Mouse (Mus musculus) cerebellum, adult 11-12 months (tissue): Measurements from ENCODE around the gene Zbtb38.

Source experiments
- DNase-seq: peaks from one replicate; pipeline ENCODE4 v3.0.0; 2022

Gene Zbtb38

DNA sequence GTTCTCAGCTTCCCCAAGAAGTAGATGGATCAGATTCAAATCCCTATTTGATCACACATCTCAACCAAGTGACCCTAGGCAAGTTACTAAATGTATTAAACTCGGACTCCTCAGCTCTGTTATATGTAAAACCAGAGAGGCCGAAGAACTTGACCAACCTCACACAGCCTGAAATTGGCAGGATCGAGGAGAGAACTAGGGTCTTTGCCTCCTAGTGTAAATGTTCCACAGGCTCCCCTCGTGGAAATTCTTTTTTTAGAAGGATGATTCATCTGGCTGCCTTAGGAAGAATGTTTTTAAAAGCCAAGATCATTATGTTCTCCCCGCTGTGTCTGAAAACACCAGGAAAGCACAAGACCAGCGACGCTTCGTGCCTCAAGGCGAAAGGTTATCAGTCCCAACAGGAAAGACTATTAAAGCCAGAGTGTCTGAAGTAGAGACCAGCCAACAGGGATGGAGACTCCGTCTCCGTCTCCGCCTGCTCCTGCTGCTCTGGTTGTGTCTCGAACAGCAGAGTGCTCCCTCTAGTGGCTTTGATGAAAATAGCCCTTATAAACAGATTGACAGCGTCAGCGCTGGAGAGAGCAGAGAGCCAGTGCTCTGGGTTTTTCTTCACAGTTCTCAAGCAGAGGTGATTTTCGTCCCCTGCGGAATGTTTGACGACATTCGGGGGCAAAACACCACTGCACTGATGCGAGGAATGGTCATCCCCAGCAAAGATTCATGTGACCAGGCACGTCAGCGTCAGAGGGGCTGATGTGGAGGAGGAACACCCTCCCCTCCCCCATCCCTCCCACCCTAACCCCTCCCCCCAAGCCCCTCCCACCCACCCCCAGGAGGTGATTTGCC is 6.3 kb upstream of the Zbtb38 start:
- DNase-seq: peak; percentile 81

DNA sequence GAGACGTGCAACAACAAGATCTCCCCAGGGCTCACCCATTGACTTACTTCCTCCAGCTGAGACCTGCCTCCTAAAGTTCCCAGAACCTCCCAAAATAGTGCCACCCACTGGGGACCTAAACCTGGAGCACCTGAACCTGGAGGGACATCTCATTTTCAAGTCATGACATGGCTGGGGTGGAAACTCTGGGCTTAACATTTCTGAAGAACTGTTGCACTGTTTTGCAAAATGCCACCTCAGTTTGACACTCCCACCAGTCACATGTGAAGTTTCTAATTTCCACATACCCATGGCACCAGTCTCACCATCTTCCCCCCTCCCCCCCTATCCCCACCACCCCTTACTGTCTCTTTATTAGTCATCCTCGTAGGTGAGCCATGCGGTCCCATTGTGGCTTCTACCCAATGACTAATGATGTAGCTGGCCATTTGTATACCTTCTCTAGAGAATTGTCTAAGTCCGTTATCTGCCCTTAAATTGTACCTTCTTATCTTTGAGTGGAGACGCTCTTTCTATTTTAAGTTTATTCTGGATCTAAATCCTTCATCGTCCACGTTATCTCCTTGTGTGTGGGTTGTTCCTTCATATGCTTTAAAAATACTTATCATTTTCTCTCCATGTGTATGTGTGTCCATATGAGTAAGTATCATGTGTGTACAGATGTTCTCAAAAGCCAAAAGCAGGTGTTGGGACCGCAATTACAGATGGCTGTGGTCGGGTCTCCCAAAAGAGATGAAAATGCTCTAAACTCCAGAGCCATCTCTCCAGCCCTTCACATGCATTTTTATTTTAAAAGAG is 4.2 kb upstream of the Zbtb38 start:
- no peak for DNase-seq

DNA sequence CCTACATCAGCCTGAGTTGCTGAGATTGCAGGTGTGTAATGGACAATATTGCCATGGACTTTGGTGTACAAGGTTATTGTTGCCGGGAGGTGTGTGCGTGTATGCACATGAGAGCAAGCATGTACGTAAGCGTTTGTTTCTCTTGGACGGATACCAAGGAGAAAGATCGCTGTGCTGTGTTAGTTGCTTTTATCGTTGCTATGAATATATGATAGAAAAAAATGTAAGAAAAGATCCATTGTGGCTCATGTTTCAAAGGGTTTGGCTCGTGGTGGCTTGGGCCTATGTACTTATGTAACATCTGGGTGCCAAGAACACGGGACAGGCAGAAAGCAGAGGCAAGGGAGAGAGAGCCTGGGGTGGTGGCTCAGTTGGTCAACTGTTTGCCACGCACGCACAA is 3.1 kb upstream of the Zbtb38 start:
- no peak for DNase-seq

- no peak for DNase-seq
Observed at GRCm38 (mm10) chr9:96754625-96754969, 2.0 kb upstream of the Zbtb38 start.

GRCm38 (mm10) chr9:96753921-96754624 is 1.4 kb upstream of the Zbtb38 start:
- DNase-seq: no peak

DNA sequence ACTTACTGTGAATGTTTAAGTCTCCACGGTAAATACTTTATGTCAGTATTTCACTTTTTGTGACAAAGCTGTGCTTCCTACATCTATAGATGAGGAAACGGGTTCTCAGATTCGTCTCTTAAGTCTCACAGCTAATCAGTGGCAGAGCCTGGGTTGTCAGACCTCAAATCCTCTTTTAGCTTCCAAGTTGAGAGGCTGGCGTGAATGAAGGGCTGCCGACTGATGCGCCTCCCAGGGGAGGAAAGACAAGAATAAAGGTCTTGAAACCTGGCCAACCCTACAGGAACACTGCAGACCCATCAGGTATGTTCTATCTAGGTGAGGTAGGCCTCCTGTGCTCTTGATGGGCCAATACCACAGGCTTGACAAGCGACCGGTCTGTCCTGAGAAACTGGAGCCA is 761 bp upstream of the Zbtb38 start:
- no peak for DNase-seq

GRCm38 (mm10) chr9:96751821-96752602 is 619 bp downstream of the Zbtb38 start:
- no peak for DNase-seq

DNA sequence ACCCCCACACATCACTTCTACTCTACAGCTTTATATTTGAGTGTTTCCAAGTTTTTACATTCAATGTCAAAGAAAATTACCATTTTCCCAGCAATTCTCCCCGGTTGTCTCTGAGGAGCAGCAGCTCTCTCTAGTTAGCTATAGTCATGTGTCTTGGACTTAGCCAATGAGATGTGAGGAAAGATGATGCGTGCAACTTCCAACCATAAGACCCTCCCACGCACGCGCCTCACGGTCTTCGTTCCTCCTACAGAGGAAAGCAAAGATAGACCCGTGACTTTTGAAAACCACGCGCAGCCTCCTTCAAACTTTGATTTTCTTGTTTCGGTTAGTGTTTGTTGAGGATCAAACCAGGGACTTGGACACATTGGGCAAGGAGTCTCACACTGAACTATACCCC is 2.0 kb downstream of the Zbtb38 start:
- no peak for DNase-seq

GRCm38 (mm10) chr9:96746527-96746926 is 6.1 kb downstream of the Zbtb38 start:
- no peak for DNase-seq

DNA sequence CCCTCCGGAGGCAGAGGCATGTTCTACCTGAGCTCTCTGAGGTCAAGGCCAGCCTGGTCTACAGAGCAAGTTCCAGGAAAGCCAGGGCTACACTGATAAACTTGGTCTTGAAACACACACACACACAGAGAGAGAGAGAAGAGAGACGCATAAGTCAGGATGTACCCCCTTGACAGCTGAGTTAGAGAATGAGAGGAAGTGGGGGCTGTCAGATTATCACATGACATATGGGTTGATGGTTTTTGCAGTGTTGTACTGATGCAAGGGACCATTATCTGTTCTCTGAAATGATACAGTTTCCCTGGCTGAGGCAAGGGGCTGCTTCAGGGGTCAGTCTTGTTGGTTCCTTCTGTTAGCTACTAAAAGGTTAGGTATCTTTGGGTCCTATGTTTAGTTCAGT is 7.7 kb downstream of the Zbtb38 start:
- DNase-seq: no peak

DNA sequence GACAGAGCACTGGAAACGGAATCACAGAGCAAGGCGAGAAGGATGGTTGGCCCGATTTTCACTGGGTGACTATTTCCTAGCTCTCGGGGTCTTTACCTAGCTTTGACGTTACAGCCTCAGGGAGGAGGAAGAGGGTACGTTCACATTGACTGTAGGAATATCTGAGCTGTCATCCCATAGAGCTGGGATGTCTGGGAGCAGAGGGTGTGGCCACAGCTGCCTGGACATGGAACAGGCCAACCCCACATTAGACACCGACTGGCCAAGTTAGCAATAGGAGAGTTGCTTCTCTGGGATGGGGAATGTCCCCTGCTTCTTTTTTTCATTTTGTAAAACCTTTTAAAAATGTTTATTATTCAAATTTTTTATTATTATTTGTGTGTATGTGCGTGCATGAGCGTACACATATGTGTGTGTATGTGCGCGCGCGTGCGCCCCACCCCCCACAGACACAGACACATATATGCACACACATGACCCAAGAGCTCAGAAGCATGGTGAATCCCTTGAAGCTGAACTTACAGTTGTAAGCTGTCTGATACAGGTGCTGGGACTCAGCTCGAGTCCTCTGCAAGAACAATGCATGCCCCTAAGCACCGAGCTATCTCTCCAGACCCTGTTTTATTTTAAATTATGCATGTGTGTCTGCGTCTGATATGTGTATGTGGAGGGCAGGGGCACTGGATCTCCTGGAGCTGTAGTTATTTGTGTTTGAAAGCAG is 11.1 kb downstream of the Zbtb38 start:
- no peak for DNase-seq

DNA sequence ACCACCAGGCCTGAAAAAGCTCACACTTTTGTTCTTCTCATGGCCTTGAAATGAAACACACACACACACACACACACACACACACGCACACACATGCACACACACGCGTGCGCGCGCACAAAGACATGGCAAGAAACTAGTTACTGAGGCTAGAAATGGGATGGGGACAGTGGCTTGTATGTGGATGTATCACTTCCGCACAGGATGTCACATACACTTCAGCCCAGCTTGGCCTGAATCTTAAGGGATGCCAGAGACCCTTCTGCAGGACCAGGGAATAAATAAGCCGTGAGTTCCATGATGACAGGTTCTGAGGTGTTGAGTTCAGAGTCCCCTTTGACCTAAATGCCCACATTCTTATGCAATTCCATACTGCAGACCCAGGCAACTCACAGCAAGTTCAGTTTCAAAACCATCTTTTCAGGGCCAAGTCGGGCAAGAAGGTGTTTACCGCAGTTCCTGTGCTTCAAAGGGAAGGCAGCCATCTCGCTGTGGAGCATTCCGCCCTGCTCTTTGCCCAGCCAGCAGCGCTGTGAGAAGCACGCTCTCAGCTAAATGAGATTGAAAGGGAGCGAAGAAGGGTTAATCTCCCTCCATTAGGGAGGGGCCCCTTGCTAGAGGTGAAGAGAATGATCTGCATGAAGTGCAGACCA is 11.8 kb downstream of the Zbtb38 start:
- DNase-seq: no peak

- no peak for DNase-seq
Observed at GRCm38 (mm10) chr9:96739808-96740711, 12.6 kb downstream of the Zbtb38 start.

GRCm38 (mm10) chr9:96738563-96739355 is 13.9 kb downstream of the Zbtb38 start:
- no peak for DNase-seq

GRCm38 (mm10) chr9:96735946-96736345 is 16.7 kb downstream of the Zbtb38 start:
- DNase-seq: no peak

- DNase-seq: no peak
Observed at GRCm38 (mm10) chr9:96733425-96733717, 19.3 kb downstream of the Zbtb38 start.

DNA sequence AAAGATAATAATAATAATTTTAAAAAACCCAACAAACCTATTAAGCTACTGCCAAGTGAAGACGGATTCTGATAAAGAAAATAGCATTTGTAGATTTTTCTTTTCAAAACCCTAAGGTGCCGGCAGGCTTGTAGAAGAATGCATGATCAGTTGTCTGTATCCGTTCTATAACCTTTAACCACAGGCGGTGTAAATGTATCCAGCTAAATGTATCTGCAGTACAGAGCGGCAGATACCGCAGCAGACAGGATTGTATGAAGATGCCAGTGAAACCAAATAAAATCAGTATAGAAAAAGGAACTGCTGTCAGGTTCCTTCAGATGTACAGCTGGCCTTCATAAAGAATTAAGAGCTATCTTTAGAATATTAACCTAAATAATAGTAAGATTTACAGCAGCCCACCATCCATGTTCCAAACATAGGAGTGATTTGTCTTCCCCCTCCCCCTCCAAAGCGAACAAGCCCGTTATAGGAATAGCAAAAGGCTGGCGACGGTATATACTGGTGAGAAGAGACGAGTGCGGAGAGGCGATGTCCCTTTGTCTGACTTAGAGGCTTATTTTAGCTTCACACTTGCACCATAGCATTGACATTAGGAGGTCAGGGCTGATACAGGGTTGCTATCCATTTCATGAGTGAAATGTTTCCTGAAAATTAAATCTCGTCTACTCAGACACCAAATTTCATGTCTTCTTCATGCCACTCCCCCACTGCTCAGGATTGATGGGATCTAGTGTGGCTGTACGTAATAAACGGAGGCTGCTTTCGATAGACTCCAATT is 19.8 kb downstream of the Zbtb38 start:
- DNase-seq: no peak

DNA sequence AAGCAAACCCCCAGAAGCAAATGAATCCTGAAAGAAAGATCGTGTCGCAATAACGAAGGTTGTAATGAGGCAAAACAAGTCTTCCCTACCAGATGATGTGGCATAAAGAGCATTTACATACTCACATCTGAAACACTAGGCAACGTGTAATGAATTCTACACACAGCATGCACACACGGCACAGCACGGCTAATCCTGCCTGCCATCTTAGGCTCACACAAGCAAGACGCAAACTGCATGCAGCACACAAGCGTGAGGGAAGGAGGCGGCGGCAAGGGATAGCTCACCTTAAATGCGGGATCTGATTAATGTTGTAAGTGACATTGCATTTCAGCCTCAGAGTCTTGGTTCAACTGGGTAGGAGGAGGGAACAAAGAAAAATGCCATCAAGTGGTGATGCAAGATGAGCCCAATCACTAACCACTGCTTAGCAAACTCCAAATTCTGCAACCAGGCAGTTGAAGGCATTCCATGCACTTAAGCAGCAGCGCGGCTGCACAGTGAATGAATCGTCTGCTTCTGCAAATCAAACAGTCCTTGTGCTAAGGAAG is 20.6 kb downstream of the Zbtb38 start:
- no peak for DNase-seq
